ENCODE assay signal across 8 mouse cellular contexts in the genomic region with DNA sequence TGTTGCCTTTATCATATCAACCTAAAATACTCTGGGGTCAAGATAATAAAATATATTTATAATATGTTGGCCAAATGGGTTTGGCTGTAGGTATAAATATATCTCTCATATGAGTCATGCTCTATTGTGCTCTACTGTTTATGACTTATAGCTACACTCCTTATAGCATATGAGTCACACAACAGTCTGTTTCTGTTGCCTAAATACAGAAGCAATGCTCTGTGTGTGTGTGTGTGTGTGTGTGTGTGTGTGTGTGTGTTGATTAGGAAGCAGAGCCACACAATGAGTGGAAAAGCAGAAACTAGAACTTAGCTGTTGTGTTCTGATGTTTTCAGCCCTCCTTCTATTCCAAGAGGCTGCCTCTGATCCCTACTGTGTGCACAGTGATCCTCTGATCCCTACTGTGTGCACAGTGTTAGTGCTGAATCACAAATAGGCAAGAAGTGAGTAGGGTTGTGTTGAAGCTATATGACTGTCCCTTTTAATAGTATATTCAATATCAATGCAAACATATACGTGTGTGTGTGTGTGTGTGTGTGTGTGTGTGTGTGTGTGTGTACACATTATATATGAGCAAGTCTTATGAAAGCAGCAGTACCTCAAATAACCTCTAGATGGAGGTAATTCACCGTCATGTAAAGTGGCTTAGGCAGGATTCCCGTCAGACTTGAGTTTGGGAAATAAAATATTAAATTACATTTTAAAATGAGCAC. TPM values are rescaled to one million over a fixed set of nuclear protein-coding genes. Genes with fewer than 3 reads are reported as not detected.
DNase-seq lines count a peak whose midpoint lies in the region; ATAC-seq and TF ChIP-seq lines count a peak whose summit lies in the region.

No protein-coding gene starts in this region.

- no peaks in the 10 kb centered on the region for H3K27me3 ChIP-seq in cerebellum, adult 2 months (ENCODE audit: control insufficient read depth, insufficient read depth, low read length)

- no peak overlapping the region for H3K4me3 ChIP-seq in cerebellum, adult 2 months (replicated peaks; ENCODE audit: insufficient read depth, low read depth, low read length)

- H3K4me1 ChIP-seq in cerebellum, adult 2 months (ENCODE audit: control insufficient read depth, insufficient read depth, low read length), result no peaks in the 10 kb centered on the region

- no peak overlapping the region for H3K27ac ChIP-seq in cerebellum, adult 2 months (ENCODE audit: insufficient read depth, low read length)

- 18% methylated on average over 3 of the region's 3 CpGs for WGBS in cerebellum, adult 2 months

- TF ChIP-seq POLR2A in cerebellum, adult 2 months (IDR thresholded peaks at IDR 0.05; ENCODE audit: borderline replicate concordance, insufficient read depth, low read length), result no peak

- TF ChIP-seq CTCF in cerebellum, adult 2 months (IDR thresholded peaks at IDR 0.05; ENCODE audit: borderline replicate concordance, insufficient read depth, low read depth, low read length), result peak; percentile 8; the same call in 1 of the 2 replicates

- no peak for DNase-seq in cerebellum, adult 2 months
- DNase-seq in cerebellum, adult 9-11 months, result no peak
- DNase-seq in left cerebral cortex, adult 18-20 months (ENCODE audit: low spot score in 2 of 2), result peak; percentile 6 to 25
- DNase-seq in left cerebral cortex, adult 11 months (ENCODE audit: low spot score), result no peak
- DNase-seq in brain, adult 2 months (ENCODE audit: low read depth, low spot score), result peak; percentile 80
- DNase-seq in left cerebral cortex, postnatal 25 days (ENCODE audit: low spot score in 2 of 2), result peak; percentile 31 to 71
- no peak for DNase-seq in ovary, postnatal 10 days (ENCODE audit: low spot score)

- ATAC-seq in erythroid progenitor cell, adult 5-6 weeks (replicated peaks; ENCODE audit: low FRiP score, poor library complexity, severe bottlenecking), result no peak

- intact Hi-C loops in left cerebral cortex, postnatal 25 days (cut with DNase I), result loop anchor here (2.0 kb wide), 1 partner anchor 177 kb away; no protein-coding TSS in a partner anchor

RNA-seq across cellular contexts. Expression of a gene that starts 51.3 kb away (rescaled TPM):
- 1.1 and 1.6 TPM in 2 replicates for polyA plus RNA-seq in cerebellum, adult 2 months (2012; rRNA removed)
- total RNA-seq in left cerebral cortex, adult 18-20 months (2021), result 1 to 10 TPM; 3.8 to 4.1 TPM
- 1 to 10 TPM; 2.3 to 3.0 TPM for total RNA-seq in left cerebral cortex, postnatal 25 days (2021)
- total RNA-seq in erythroid progenitor cell, adult 5-6 weeks (2015; ENCODE audit: low replicate concordance), result 1.1 and 3.8 TPM in 2 replicates
- 0.13 and 1.2 TPM in 2 replicates for total RNA-seq in erythroid progenitor cell, adult 5-6 weeks (2017; ENCODE audit: low replicate concordance)

RNA-seq across cellular contexts. Expression of a gene that starts 51.9 kb away (rescaled TPM):
- 8.0 and 11.2 TPM in 2 replicates for polyA plus RNA-seq in cerebellum, adult 2 months (2012; rRNA removed)
- 10 to 100 TPM; 12.7 to 15.3 TPM for total RNA-seq in left cerebral cortex, adult 18-20 months (2021)
- 10 to 100 TPM; 12.2 to 14.7 TPM for total RNA-seq in left cerebral cortex, postnatal 25 days (2021)
- not detected in 2 replicates for total RNA-seq in erythroid progenitor cell, adult 5-6 weeks (2015; ENCODE audit: low replicate concordance)
- total RNA-seq in erythroid progenitor cell, adult 5-6 weeks (2017; ENCODE audit: low replicate concordance), result 3.7 TPM in 1 of 2 replicates, not detected in the other

Comparison
In these comparisons a context has a peak if more than half of its experiments do, and no peak if none do; other contexts are left out.
1. DNase-seq: peak in left cerebral cortex, adult 18-20 months (2 of 2), brain, adult 2 months (single experiment) and left cerebral cortex, postnatal 25 days (2 of 2); none in cerebellum, adult 2 months (0 of 2), cerebellum, adult 9-11 months (single experiment), left cerebral cortex, adult 11 months (single experiment) and ovary, postnatal 10 days (single experiment).